27 mouse cellular contexts compared by ENCODE assay signal in the genomic region with DNA sequence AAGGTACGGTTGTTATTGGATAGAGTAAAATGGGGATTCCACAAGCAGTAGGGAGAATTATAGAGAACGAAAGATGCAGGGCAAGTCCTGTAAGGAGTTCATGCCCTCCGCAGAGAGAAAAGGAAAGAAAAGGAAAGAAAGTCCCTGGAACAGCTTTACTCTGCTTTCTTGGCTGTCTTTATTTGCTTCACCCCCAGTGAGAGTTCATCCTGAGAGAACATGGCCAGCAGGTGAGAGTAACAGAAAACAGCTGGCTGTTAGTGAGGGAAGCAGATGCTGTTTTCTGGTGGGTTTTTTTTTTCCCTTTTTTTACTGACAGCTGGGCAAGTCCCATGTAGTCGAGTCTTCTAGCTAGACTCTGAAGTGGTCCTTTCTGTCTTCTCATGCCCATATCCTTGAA.
A peak's percentile ranks its signal among the peaks of the same experiment; 100 is the strongest.
DNase-seq lines count a peak whose midpoint lies in the region; ATAC-seq and TF ChIP-seq lines count a peak whose summit lies in the region.
"Had no signal": no experiment of that assay in that cellular context is flagged by ENCODE, and none has a peak within 500 bp of the region (broad histone marks: within the 10 kb centered on the region; RNA-seq: fewer than 3 reads in every experiment).

No protein-coding gene starts in this region.

- no peak for TF ChIP-seq CTCF in lung, postnatal 0 days (IDR thresholded peaks at IDR 0.05)

- no peaks in the 10 kb centered on the region for H3K9me3 ChIP-seq in midbrain, embryonic 11.5 days (ENCODE audit: control insufficient read depth, low read length)
- no peaks in the 10 kb centered on the region for H3K9me3 ChIP-seq in midbrain, embryonic 16.5 days (replicated peaks; ENCODE audit: control insufficient read depth, low read length, poor library complexity, severe bottlenecking)
- H3K9me3 ChIP-seq in limb, embryonic 10.5 days (replicated peaks) = no peaks in the 10 kb centered on the region
- no peaks in the 10 kb centered on the region for H3K9me3 ChIP-seq in lung, postnatal 0 days (ENCODE audit: low read length)
- no peaks in the 10 kb centered on the region for H3K9me3 ChIP-seq in hindbrain, embryonic 12.5 days (replicated peaks)
- H3K9me3 ChIP-seq in kidney, embryonic 15.5 days (replicated peaks) = no peaks in the 10 kb centered on the region
- H3K9me3 ChIP-seq: embryonic facial prominence, embryonic 15.5 days; forebrain, embryonic 12.5 days; heart, embryonic 12.5 days; limb, embryonic 15.5 days; liver, embryonic 13.5 days; midbrain, embryonic 10.5 days; neural tube, embryonic 12.5 days had no signal

- 51% methylated on average over 4 of the region's 4 CpGs for WGBS in midbrain, embryonic 11.5 days
- WGBS in midbrain, embryonic 16.5 days = 50% methylated on average over 4 of the region's 4 CpGs
- WGBS in limb, embryonic 10.5 days = 43% methylated on average over 4 of the region's 4 CpGs
- WGBS in lung, postnatal 0 days = 49% methylated on average over 4 of the region's 4 CpGs
- 56% methylated on average over 4 of the region's 4 CpGs for WGBS in hindbrain, embryonic 12.5 days
- WGBS in kidney, embryonic 15.5 days = 65% methylated on average over 4 of the region's 4 CpGs

- H3K27me3 ChIP-seq in midbrain, embryonic 11.5 days (ENCODE audit: control insufficient read depth, insufficient read depth, low read length) = no peaks in the 10 kb centered on the region
- no peaks in the 10 kb centered on the region for H3K27me3 ChIP-seq in midbrain, embryonic 16.5 days (ENCODE audit: control insufficient read depth, insufficient read depth, low read depth, low read length)
- no peaks in the 10 kb centered on the region for H3K27me3 ChIP-seq in limb, embryonic 10.5 days (ENCODE audit: low read depth, poor library complexity, severe bottlenecking)
- H3K27me3 ChIP-seq in lung, postnatal 0 days (replicated peaks; ENCODE audit: insufficient read depth, low read length) = no peaks in the 10 kb centered on the region
- H3K27me3 ChIP-seq in hindbrain, embryonic 12.5 days = no peaks in the 10 kb centered on the region
- H3K27me3 ChIP-seq in kidney, embryonic 15.5 days = no peaks in the 10 kb centered on the region
- H3K27me3 ChIP-seq: embryonic facial prominence, embryonic 15.5 days; heart, embryonic 12.5 days; limb, embryonic 15.5 days; liver, embryonic 13.5 days; neural tube, embryonic 12.5 days had no signal

- DNase-seq in midbrain, embryonic 11.5 days (ENCODE audit: low spot score, missing footprints) = peak; percentile 66
- DNase-seq in limb, embryonic 10.5 days (ENCODE audit: low spot score) = peak; percentile 60
- DNase-seq in lung, postnatal 0 days (ENCODE audit: low spot score) = peak; percentile 33
- DNase-seq in lung, postnatal 4 days = peak; percentile 11 to 24
- no peak for DNase-seq in layer of hippocampus, postnatal 36 days
- DNase-seq: adrenal gland, postnatal 14 days; cerebellum, adult 11-12 months; cerebellum, postnatal 10 days; forebrain, postnatal 0 days; gastrocnemius, postnatal 14 days; heart, postnatal 4 days; kidney, postnatal 36 days; liver, embryonic 13.5 days; thymus, postnatal 4 days had no signal

- H3K36me3 ChIP-seq in midbrain, embryonic 11.5 days (ENCODE audit: control insufficient read depth, insufficient read depth, low read length) = no peaks in the 10 kb centered on the region
- H3K36me3 ChIP-seq in midbrain, embryonic 16.5 days (ENCODE audit: control insufficient read depth, insufficient read depth, low read length) = no peaks in the 10 kb centered on the region
- H3K36me3 ChIP-seq in limb, embryonic 10.5 days = no peaks in the 10 kb centered on the region
- H3K36me3 ChIP-seq in lung, postnatal 0 days (ENCODE audit: insufficient read depth, low read length) = no peaks in the 10 kb centered on the region
- no peaks in the 10 kb centered on the region for H3K36me3 ChIP-seq in hindbrain, embryonic 12.5 days
- no peaks in the 10 kb centered on the region for H3K36me3 ChIP-seq in kidney, embryonic 15.5 days
- H3K36me3 ChIP-seq: embryonic facial prominence, embryonic 15.5 days; forebrain, embryonic 12.5 days; heart, embryonic 12.5 days; limb, embryonic 15.5 days; liver, embryonic 13.5 days; midbrain, embryonic 10.5 days; neural tube, embryonic 12.5 days had no signal

- no peak for TF ChIP-seq EP300 in lung, postnatal 0 days (IDR thresholded peaks at IDR 0.05)

- no peak overlapping the region for H3K9ac ChIP-seq in midbrain, embryonic 11.5 days (ENCODE audit: low read length)
- H3K9ac ChIP-seq in midbrain, embryonic 16.5 days (ENCODE audit: low read depth, low read length) = no peak overlapping the region
- no peak overlapping the region for H3K9ac ChIP-seq in lung, postnatal 0 days (replicated peaks; ENCODE audit: low read depth)
- H3K9ac ChIP-seq in hindbrain, embryonic 12.5 days = no peak overlapping the region
- H3K9ac ChIP-seq in kidney, embryonic 15.5 days = no peak overlapping the region
- H3K9ac ChIP-seq: embryonic facial prominence, embryonic 15.5 days; forebrain, embryonic 12.5 days; forebrain, postnatal 0 days; heart, embryonic 12.5 days; hindbrain, embryonic 14.5 days; limb, embryonic 15.5 days; liver, embryonic 13.5 days; neural tube, embryonic 12.5 days had no signal

- no peak overlapping the region for H3K27ac ChIP-seq in midbrain, embryonic 11.5 days (ENCODE audit: low read depth, low read length)
- H3K27ac ChIP-seq in midbrain, embryonic 16.5 days (ENCODE audit: low read length) = no peak overlapping the region
- H3K27ac ChIP-seq in limb, embryonic 10.5 days = peak overlapping the region; percentile 12; the same call in 1 of the 2 replicates
- H3K27ac ChIP-seq in lung, postnatal 0 days (ENCODE audit: low read length) = no peak overlapping the region
- no peak overlapping the region for H3K27ac ChIP-seq in hindbrain, embryonic 12.5 days
- no peak overlapping the region for H3K27ac ChIP-seq in kidney, embryonic 15.5 days
- H3K27ac ChIP-seq: embryonic facial prominence, embryonic 15.5 days; forebrain, embryonic 12.5 days; hindbrain, embryonic 14.5 days; layer of hippocampus, adult 2 months; limb, embryonic 15.5 days; liver, embryonic 13.5 days; midbrain, embryonic 10.5 days; neural tube, embryonic 12.5 days had no signal

- peaks cover 6% of the 10 kb centered on the region for H3K4me1 ChIP-seq in midbrain, embryonic 11.5 days (ENCODE audit: control insufficient read depth, insufficient read depth, low read length)
- H3K4me1 ChIP-seq in midbrain, embryonic 16.5 days (ENCODE audit: control insufficient read depth, insufficient read depth, low read length) = 0 out of 2 replicates have a peak, but pooled peaks cover 3% of the 10 kb centered on the region
- peaks cover 50% of the 10 kb centered on the region for H3K4me1 ChIP-seq in limb, embryonic 10.5 days
- H3K4me1 ChIP-seq in lung, postnatal 0 days (ENCODE audit: insufficient read depth, low read depth, low read length) = no peaks in the 10 kb centered on the region
- H3K4me1 ChIP-seq in hindbrain, embryonic 12.5 days = peaks cover 12% of the 10 kb centered on the region; the same call in 1 of the 2 replicates
- H3K4me1 ChIP-seq in kidney, embryonic 15.5 days = peaks cover 4% of the 10 kb centered on the region; the same call in 1 of the 2 replicates
- H3K4me1 ChIP-seq: embryonic facial prominence, embryonic 15.5 days; heart, embryonic 12.5 days; liver, embryonic 13.5 days; neural tube, embryonic 12.5 days had no signal

- ATAC-seq in midbrain, embryonic 11.5 days (ENCODE audit: low FRiP score) = no peak
- ATAC-seq in midbrain, embryonic 16.5 days = no peak
- peak; percentile 44 for ATAC-seq in lung, postnatal 0 days
- no peak for ATAC-seq in hindbrain, embryonic 12.5 days (ENCODE audit: low FRiP score)
- ATAC-seq in kidney, embryonic 15.5 days (replicated peaks; ENCODE audit: low FRiP score) = no peak
- ATAC-seq: forebrain, postnatal 0 days; intestine, postnatal 0 days had no signal

- no peak overlapping the region for H3K4me2 ChIP-seq in midbrain, embryonic 11.5 days
- H3K4me2 ChIP-seq in midbrain, embryonic 16.5 days (ENCODE audit: low read length) = no peak overlapping the region
- H3K4me2 ChIP-seq in lung, postnatal 0 days (replicated peaks; ENCODE audit: low read depth, low read length) = no peak overlapping the region
- no peak overlapping the region for H3K4me2 ChIP-seq in hindbrain, embryonic 12.5 days (replicated peaks)
- no peak overlapping the region for H3K4me2 ChIP-seq in kidney, embryonic 15.5 days
- H3K4me2 ChIP-seq: embryonic facial prominence, embryonic 15.5 days; forebrain, embryonic 12.5 days; heart, embryonic 12.5 days; hindbrain, embryonic 14.5 days; limb, embryonic 15.5 days; liver, embryonic 13.5 days; neural tube, embryonic 12.5 days had no signal

- no peak overlapping the region for H3K4me3 ChIP-seq in midbrain, embryonic 11.5 days (ENCODE audit: low read depth, low read length)
- no peak overlapping the region for H3K4me3 ChIP-seq in midbrain, embryonic 16.5 days (ENCODE audit: low read depth, low read length)
- no peak overlapping the region for H3K4me3 ChIP-seq in limb, embryonic 10.5 days
- no peak overlapping the region for H3K4me3 ChIP-seq in lung, postnatal 0 days (ENCODE audit: low read depth, low read length)
- H3K4me3 ChIP-seq in hindbrain, embryonic 12.5 days = no peak overlapping the region
- no peak overlapping the region for H3K4me3 ChIP-seq in kidney, embryonic 15.5 days (replicated peaks)
- H3K4me3 ChIP-seq: embryonic facial prominence, embryonic 15.5 days; forebrain, embryonic 12.5 days; heart, embryonic 12.5 days; layer of hippocampus, adult 2 months; limb, embryonic 15.5 days; liver, embryonic 13.5 days; midbrain, embryonic 10.5 days; myocyte; neural tube, embryonic 12.5 days had no signal

Comparison
In these comparisons a context has a peak if more than half of its experiments do, and no peak if none do; other contexts are left out.
1. DNase-seq: peak in midbrain, embryonic 11.5 days (single experiment), limb, embryonic 10.5 days (single experiment), lung, postnatal 0 days (single experiment) and lung, postnatal 4 days (2 of 2); none in layer of hippocampus, postnatal 36 days (0 of 2).